Mouse (Mus musculus): ENCODE measurements at regions not wholly inside any gene's neighbourhood (a gene's known extent, or its start where the extent isn't known, plus 50 kb on each side); places are given as distances from the start of the nearest gene placed in this dataset.

DNA sequence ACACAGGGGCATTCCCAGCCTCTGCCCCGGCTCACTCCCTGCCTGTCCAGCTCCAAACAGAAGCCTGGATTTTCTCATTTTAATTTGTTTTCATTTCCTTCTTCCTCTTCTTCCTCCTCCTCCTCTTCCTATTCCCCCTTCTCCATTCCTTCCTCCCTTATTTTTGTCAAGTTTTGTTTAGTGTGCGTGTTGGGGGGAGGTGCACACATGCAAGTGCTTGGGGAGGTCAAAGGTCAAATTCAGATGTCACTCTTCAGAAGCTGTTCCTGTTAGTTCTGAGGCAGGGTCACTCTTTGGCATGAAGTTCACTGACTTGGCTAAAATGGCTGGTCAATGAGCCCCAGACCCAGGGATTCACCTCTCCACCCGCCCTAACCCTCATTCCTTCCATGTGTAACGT, 85.1 kb downstream of the Micall2 start:
- Histone ChIP-seq H3K9me3 (ENCODE audit: control insufficient read depth, low read length) (no peaks in the 10 kb centered on the region), H3K4me2 (ENCODE audit: low read length) (no peak overlapping the region), H3K4me3 (ENCODE audit: low read depth, low read length) (no peak overlapping the region), H3K4me1 (replicated peaks; ENCODE audit: control insufficient read depth, insufficient read depth, low read length) (0 out of 2 replicates have a peak, but pooled peaks cover 4% of the 10 kb centered on the region), H3K27me3 (replicated peaks; ENCODE audit: control insufficient read depth, insufficient read depth, low read length) (no peaks in the 10 kb centered on the region; the same call in 1 of the 2 replicates), H3K9ac (ENCODE audit: low read length) (no peak overlapping the region), H3K27ac (ENCODE audit: low read depth) (no peak overlapping the region), H3K36me3 (ENCODE audit: control insufficient read depth, insufficient read depth, low read length) (no peaks in the 10 kb centered on the region)
- WGBS: 38% methylated on average over 4 of the region's 4 CpGs
- ATAC-seq (replicated peaks; ENCODE audit: low FRiP score, low TSS enrichment, low read depth) (no peak), DNase-seq (ENCODE audit: low spot score) (no peak)
